Mouse (Mus musculus): ENCODE data around the gene 2610528A11Rik. TPM values are rescaled to one million over a fixed set of nuclear protein-coding genes. Genes with fewer than 3 reads are reported as not detected.

2610528A11Rik gene
- polyA plus RNA-seq, 3 experiments from 2014 or later, result not detected

DNA sequence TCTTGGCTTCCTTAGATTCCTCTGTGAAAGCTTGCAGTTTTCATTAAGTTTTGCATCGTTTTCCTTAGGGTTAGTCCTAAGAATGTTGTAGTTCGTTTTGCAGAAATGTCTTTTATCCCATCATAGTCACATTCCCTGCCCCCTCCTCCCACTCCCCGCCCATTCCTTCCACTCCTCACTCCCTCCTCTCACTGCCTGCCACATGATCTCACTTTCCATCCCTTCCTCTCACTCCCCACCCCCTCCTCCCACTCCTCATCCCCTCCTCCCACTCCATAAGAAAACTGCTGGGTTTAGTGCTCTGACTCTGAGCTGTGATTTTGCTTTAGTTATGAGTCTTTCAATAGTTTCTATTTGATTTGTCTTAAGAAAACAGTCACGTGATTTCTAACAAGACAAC lies 30.1 kb downstream of the 2610528A11Rik start:
- ATAC-seq, result no peak

DNA sequence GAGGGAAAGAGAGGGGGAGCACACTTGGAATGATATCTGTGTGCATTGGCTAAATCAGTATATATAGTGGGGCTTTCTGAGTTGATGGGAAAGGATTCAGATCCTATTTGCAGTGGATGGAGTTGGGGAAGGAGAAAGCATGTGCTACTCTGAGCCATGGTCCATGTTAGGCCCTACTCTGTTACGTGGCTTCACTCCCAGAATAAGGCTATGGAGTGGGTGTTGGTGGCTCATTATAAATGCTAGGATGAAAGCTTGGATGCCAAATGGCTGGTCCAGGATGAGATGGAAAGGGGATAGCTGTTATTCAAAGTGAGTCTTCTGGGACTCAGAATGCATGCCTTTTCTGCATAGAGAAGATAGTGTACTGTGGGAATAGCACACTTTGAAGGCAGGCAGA lies 33.1 kb downstream of the 2610528A11Rik start:
- no peak for ATAC-seq

DNA sequence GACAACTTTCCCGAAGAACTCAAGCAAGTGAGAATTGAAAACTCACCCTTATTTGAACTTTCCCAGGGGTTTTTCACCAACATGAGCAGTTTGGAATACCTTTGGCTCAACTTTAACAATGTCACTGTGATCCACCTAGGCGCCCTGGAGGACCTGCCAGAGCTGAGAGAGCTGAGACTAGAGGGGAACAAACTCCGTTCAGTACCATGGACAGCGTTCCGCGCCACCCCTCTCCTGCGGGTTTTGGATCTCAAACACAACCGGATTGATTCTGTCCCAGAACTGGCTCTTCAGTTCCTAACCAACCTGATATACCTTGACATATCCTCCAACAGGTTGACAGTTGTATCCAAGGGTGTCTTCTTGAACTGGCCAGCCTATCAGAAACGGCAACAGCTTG lies 45.3 kb downstream of the 2610528A11Rik start:
- no peak for ATAC-seq

DNA sequence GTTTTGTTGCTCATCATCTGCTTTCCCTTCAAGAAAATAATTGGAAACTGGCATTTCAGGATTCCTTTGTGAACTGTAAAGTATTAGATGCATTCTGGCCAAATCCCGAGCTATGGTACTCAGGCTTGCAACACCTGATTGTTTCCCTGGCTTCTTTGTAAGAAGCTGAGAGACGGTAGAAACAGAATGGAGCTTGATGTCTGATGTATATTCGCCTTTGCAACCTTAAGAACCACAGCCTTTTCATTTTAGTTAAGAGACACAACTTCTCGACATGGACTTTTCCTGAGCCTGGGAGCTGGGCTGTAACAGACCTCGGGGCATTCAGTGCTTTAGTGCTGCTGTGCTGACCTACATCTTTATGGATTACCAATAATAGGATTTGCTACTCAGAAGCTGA lies 46.2 kb downstream of the 2610528A11Rik start, which contains the start of gene Lrit2:
Lrit2 (plus strand) TSS at position 301 of the 400 bp plus-strand sequence.
- ATAC-seq, result no peak

DNA sequence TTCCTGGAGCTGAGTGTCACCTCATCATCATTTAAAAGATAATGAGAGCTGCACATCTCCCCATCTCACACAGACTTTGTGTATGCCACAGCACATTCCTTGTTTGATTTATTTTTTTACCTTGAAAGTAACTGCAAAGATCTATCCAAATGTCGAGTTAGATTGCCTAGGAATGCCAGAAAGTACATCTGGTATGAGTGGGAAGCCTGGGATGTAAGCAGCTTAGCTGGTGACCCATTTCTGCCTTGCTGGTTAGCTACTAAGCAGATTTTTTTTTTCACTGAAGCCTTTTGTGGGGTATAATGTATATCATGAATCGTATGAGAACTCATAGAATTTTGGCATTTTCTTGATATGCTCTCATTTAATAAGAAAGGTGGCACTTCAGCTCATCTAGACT lies 47.2 kb downstream of the 2610528A11Rik start:
- no peak for ATAC-seq

DNA sequence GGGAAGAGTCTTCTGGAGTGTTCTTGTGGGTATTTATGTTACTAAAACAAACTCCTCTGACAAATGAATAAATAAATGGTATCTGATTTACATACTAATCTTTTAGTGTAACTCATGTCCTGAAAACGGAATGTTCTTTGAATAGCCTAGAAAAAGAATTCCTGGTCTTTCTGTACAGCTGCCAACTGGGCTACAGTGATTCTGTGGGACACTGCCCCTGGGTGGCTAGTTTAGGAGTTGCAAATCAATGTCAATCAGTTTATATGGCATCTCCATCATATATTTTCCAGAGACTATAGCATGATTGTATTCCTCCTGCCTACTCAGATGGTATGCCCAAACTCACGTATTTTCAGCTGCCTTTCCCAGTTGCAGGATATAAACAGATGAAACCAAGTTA lies 49.0 kb downstream of the 2610528A11Rik start:
- no peak for ATAC-seq

Other genes with a start within 250 kb of the 2610528A11Rik start
- gene Ccser2, start 145.2 kb downstream of the 2610528A11Rik start, polyA plus RNA-seq (2017; shearing (Covaris generic)), result 10 to 100 TPM; 19.7 to 22.5 (median 20.2) TPM
- not detected for gene Rgr, start 65.1 kb downstream of the 2610528A11Rik start, polyA plus RNA-seq (2017; shearing (Covaris generic))
- not detected for gene Lrit1, start 59.2 kb downstream of the 2610528A11Rik start, polyA plus RNA-seq (2017; shearing (Covaris generic))
- not detected for gene Lrit2, start 46.1 kb downstream of the 2610528A11Rik start, polyA plus RNA-seq (2017; shearing (Covaris generic))
- under 1 TPM in 1 of 3 experiments, not detected in 2; 0.11 TPM for gene Cdhr1, start 15.7 kb downstream of the 2610528A11Rik start, polyA plus RNA-seq (2017; shearing (Covaris generic))
- gene Ghitm, start 21.2 kb upstream of the 2610528A11Rik start, polyA plus RNA-seq (2017; shearing (Covaris generic)), result 100 to 1,000 TPM; 360 to 469 (median 363) TPM

All from inflammation-experienced regulatory T-cells, adult 6 months (primary cell).